Mouse (Mus musculus): ENCODE measurements around the gene Neil1. TPM values are rescaled to one million over a fixed set of nuclear protein-coding genes. Genes with fewer than 3 reads are reported as not detected.

Neil1 gene
- total RNA-seq, 2 experiments from 2014 or later = 5.5 to 6.5 TPM

GRCm38 (mm10) chr9:57141417-57142353 lies 6.4 kb downstream of the Neil1 start:
- intact Hi-C loops (cut with DNase I) = no loop called here
- no peak for DNase-seq

DNA sequence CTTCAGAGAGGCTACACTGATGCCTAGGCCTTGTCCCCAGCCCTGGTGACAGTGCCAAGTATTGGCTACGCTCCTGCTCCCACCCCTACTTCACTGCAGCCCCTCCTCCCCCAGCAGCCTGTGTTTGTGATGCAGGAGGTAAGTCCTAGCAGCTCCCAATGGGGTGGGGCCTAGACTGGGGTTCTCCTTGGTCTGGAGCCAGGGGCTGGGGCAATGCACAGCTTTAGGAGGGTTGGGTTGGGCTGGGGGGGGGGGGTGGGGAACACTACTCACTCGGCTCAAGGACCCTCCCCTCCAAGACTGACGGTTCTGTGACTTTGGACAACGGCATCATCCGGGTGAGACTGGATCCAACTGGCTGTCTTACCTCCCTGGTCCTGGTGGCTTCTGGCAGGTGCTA lies 8.5 kb downstream of the Neil1 start:
- no peak for DNase-seq
- intact Hi-C loops (cut with DNase I) = no loop called here

GRCm38 (mm10) chr9:57139110-57139509 lies 9.0 kb downstream of the Neil1 start:
- no peak for DNase-seq
- intact Hi-C loops (cut with DNase I) = no loop called here

DNA sequence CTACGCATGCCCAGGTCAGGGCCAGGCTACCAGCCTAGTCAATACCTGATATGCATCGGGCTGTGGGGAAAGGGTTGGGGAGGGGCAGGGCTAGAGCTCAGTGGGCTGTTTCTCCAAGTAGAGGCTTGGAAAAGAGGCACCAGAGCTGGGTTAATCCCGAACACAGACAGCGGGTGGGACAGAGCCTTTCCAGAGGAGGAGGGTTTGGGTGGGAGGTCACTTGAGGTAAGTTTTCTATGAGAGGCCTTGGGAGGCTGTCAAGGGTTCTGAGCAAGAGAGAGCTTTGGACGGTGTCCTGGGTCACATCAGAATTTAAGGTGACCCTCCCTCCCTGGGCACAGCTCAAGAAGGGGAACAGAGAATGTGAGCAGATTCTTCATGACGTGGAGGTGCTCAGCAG lies 9.6 kb downstream of the Neil1 start:
- DNase-seq = no peak
- intact Hi-C loops (cut with DNase I) = no loop called here

- DNase-seq = no peak
- intact Hi-C loops (cut with DNase I) = no loop called here
Measured at GRCm38 (mm10) chr9:57137777-57138176, 10.3 kb downstream of the Neil1 start.

DNA sequence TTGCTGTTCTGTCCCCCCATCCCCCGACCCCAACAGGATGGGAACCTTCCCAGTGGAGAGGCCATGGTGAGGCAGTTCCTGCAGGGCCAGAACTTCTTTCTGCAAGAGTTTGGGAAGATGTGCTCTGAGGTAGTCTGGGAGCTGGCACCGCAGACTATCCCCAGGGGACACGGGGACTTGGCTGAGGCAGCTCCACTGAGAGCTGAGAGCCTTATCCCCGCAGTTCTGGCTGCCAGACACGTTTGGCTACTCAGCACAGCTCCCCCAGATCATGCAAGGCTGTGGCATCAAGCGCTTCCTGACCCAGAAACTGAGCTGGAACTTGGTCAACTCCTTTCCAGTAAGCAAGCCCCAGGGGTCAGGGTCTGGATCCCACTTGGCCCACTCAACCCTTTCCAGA lies 10.9 kb downstream of the Neil1 start:
- intact Hi-C loops (cut with DNase I) = no loop called here
- no peak for DNase-seq

DNA sequence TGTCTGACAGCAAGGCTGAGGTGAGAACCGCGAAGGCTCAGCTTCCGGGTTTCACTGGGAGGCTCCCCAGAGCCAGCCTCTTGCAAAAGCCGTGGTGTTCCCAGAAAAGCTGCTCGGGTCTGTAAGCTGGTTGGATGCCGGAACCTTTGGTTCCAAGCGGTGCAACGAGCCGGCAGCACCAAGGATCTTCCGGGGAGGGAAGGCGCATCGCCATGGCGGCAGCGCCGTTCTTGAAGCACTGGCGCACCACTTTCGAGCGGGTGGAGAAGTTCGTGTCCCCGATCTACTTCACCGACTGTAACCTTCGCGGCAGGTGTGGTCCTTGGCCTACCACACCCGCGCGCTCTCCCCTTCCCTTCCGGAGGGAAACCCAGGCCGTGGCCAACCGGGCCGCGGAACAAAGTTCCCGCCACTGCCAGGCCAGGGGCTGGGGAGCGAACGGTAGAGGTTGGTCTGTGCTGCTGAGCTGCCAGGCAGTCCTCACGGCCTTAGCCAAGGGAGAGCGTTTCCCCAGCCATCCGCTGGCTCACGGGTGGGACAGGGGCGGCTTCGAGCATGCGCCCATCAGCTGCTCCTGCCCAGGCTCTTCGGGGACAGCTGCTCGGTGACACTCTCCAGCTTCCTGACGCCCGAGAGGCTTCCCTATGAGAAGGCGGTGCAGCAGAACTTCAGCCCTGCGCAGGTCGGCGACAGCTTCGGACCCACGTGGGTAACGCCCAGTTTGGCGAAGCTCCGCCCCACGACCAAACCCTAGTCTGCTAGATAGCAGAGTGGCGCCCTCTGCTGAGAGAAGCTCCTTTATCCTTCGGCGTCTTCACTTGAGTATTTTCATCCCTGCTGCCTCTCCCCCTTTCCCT lies 17.3 kb downstream of the Neil1 start, which contains the start of gene Man2c1:
Gene Man2c1, plus strand, starts transcription at position 114 of the 857 bp plus-strand sequence.
- intact Hi-C loops (cut with DNase I) = loop anchor here (1.0 to 2.0 kb wide), 5 partner anchors 58 to 240 kb away; partner anchors contain the start of genes Sin3a and Snx33

GRCm38 (mm10) chr9:57129641-57130040 lies 18.5 kb downstream of the Neil1 start:
- DNase-seq = no peak
- intact Hi-C loops (cut with DNase I) = loop anchor here (1.0 to 2.0 kb wide), 3 partner anchors 57 to 238 kb away; partner anchors contain the start of gene Sin3a

More for the DNA sequence above, 17.3 kb downstream of the Neil1 start, which contains the start of gene Man2c1:
- peak; percentile 92 to 94 for DNase-seq

- intact Hi-C loops (cut with DNase I) = no loop called here
- no peak for DNase-seq
Measured at GRCm38 (mm10) chr9:57117261-57117755, 30.8 kb downstream of the Neil1 start.

Other genes starting within 250 kb of the Neil1 start
- gene Snx33, start 219.9 kb downstream of the Neil1 start, total RNA-seq (2021) = 10 to 100 TPM; 10.0 to 11.1 TPM
- 10 to 100 TPM; 55.1 to 60.7 TPM for gene Imp3, start 210.8 kb downstream of the Neil1 start, total RNA-seq (2021)
- 1 to 10 TPM; 9.5 to 9.9 TPM for gene Snupn, start 197.4 kb downstream of the Neil1 start, total RNA-seq (2021)
- gene Ptpn9, start 153.4 kb downstream of the Neil1 start, total RNA-seq (2021) = 1 to 10 TPM; 8.2 to 8.6 TPM
- 10 to 100 TPM; 31.6 to 40.1 TPM for gene Sin3a, start 76.3 kb downstream of the Neil1 start, total RNA-seq (2021)
- 10 to 100 TPM; 42.5 to 44.9 TPM for gene Man2c1, start 17.6 kb downstream of the Neil1 start, total RNA-seq (2021)
- gene Commd4, start 10.0 kb upstream of the Neil1 start, total RNA-seq (2021) = 10 to 100 TPM; 26.6 to 29.6 TPM
- not detected for gene Trcg1, start 88.3 kb upstream of the Neil1 start, total RNA-seq (2021)
- 10 to 100 TPM in 1 of 2 experiments, 1 to 10 TPM in 1; 9.7 to 13.9 TPM for gene 1700017B05Rik, start 114.3 kb upstream of the Neil1 start, total RNA-seq (2021)

Data from heart, postnatal 36 days (tissue).